Mouse (Mus musculus) frontal cortex, postnatal 14 days (tissue): Measurements from ENCODE around the gene Tex26.

Source experiments
- DNase-seq, 2 experiments: peaks; one replicate each; pipeline ENCODE4 v3.0.0; 2022; ENCODE audit warnings: low spot score in 2 of 2

Gene Tex26

GRCm38 (mm10) chr5:149488360-149489021 is 49.0 kb downstream of the Tex26 start:
- DNase-seq: no peak

- peak; percentile 72 to 85 for DNase-seq
Measured at GRCm38 (mm10) chr5:149489136-149489535, 49.7 kb downstream of the Tex26 start.

GRCm38 (mm10) chr5:149490275-149490674 is 50.8 kb downstream of the Tex26 start:
- no peak for DNase-seq

GRCm38 (mm10) chr5:149495655-149496054 is 56.2 kb downstream of the Tex26 start:
- no peak for DNase-seq

- DNase-seq: no peak
Measured at GRCm38 (mm10) chr5:149496401-149497066, 57.1 kb downstream of the Tex26 start.

GRCm38 (mm10) chr5:149499936-149500335 is 60.5 kb downstream of the Tex26 start:
- DNase-seq: no peak

- no peak for DNase-seq
Measured at GRCm38 (mm10) chr5:149503423-149504175, 64.1 kb downstream of the Tex26 start.

- DNase-seq: no peak
Measured at GRCm38 (mm10) chr5:149504985-149505384, 65.5 kb downstream of the Tex26 start.

GRCm38 (mm10) chr5:149506033-149506432 is 66.6 kb downstream of the Tex26 start:
- no peak for DNase-seq

- no peak for DNase-seq
Measured at GRCm38 (mm10) chr5:149508094-149509029, 68.9 kb downstream of the Tex26 start.

GRCm38 (mm10) chr5:149510323-149510722 is 70.9 kb downstream of the Tex26 start:
- no peak for DNase-seq

GRCm38 (mm10) chr5:149512695-149513094 is 73.2 kb downstream of the Tex26 start:
- no peak for DNase-seq

- no peak for DNase-seq
Measured at GRCm38 (mm10) chr5:149513438-149514086, 74.1 kb downstream of the Tex26 start.

- peak in 1 of 2 experiments; percentile 61 for DNase-seq
Measured at GRCm38 (mm10) chr5:149514087-149514671, 74.7 kb downstream of the Tex26 start.

GRCm38 (mm10) chr5:149514890-149515289 is 75.4 kb downstream of the Tex26 start:
- DNase-seq: no peak

- DNase-seq: no peak
Measured at GRCm38 (mm10) chr5:149517116-149517515, 77.7 kb downstream of the Tex26 start.
